Mouse (Mus musculus) stomach, postnatal 0 days (tissue): Measurements from ENCODE around the gene Fbxo31.

Source experiments
- CTCF ChIP-seq: IDR thresholded peaks from 2 replicates; pipeline ENCODE4 v1.5.1; 2016; ENCODE audit warnings: antibody characterized with exemption, low read depth, mild to moderate bottlenecking, moderate library complexity
- EP300 ChIP-seq: optimal IDR thresholded peaks from 2 replicates; pipeline ENCODE3; 2016; ENCODE audit warnings: antibody characterized with exemption

GRCm38 (mm10) chr8:121551065-121551985, 27.3 kb downstream of the Fbxo31 start:
- TF ChIP-seq CTCF: no peak
- TF ChIP-seq EP300: no peak
